Mouse (Mus musculus): ENCODE measurements around the gene 4921511C20Rik. TPM values are rescaled to one million over a fixed set of nuclear protein-coding genes. Genes with fewer than 3 reads are reported as not detected.

4921511C20Rik gene
- not detected for total RNA-seq (2023)

DNA sequence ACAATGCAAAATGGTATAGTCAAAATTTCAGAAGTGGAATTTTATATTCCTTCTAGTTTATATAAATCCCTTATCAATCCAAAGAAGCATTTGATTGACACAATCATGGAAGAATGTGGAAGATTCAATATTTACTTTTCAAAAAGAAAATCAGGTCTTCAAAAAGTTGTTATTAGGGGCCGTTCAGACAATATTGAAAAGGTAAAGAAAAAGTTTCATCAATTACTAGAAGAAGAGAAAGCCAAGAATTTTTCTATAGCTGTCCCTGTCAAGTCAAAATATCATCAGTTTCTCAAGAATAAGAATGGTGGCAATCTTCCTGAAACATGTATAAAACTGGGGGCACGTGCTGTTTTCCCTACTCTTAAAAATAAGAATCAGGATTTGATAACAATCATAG, at the start of gene 4921511C20Rik:
4921511C20Rik (plus strand) TSS at position 301 of the 400 bp plus-strand sequence.

Data from CD8-positive naive resting alpha-beta T cell, adult 57 days (primary cell).